Mouse (Mus musculus): ENCODE data around the gene Ctrl. TPM values are rescaled to one million over a fixed set of nuclear protein-coding genes. Genes with fewer than 3 reads are reported as not detected.

Gene Ctrl
- polyA plus RNA-seq, 1 experiment from 2014 or later = 2.8 TPM

DNA sequence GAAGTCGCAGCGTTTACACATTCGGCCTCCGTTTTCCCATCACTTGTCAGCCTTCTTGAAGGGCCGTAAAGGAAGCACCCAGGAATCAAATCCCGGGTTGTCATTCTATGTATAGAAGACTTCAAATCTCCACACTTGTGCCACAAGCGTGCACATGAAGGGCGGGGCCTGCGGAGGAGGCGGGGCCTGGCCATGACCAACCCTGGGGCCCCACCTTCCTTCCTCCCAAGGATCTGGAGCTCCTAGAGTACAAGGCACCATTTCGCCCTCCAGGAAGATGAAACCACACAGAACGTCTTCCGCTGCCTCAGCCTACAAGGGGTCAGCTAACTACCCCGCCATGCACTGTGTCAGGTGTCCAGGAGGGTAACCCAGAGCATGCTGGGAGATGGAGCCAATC, 27.4 kb upstream of the Ctrl start:
- Histone ChIP-seq H3K27ac (no peak overlapping the region), H3K4me2 (no peak overlapping the region), H3K27me3 (peaks cover 26% of the 10 kb centered on the region), H3K9ac (no peak overlapping the region), H3K36me3 (no peaks in the 10 kb centered on the region), H3K4me1 (replicated peaks) (peaks cover 10% of the 10 kb centered on the region), H3K4me3 (no peak overlapping the region), H3K9me3 (no peaks in the 10 kb centered on the region)
- ATAC-seq (ENCODE audit: low FRiP score) = no peak
- WGBS = 74% methylated on average over 14 of the region's 14 CpGs

DNA sequence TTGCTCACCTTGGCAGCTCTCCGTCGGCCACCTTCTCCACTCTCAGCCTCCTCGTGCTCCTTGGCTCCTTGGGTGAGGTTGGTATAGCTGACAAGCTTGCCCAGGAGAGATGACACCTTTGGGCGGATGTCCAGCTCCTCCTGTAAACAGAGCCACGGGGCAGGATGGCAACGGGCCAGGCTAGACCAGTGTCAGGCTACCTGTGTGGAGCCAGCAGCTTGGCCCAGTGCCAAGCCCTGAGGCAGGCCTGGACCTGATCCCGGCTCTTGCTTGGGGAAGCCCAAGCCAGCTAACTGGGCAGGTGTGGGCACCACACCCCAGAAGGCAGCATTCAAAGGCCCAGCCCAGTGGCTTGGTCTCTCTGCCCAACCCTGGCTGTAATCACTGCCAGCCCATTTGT, 25.7 kb upstream of the Ctrl start:
- Histone ChIP-seq H3K36me3 (no peaks in the 10 kb centered on the region), H3K4me2 (no peak overlapping the region), H3K4me3 (no peak overlapping the region), H3K27me3 (peaks cover 8% of the 10 kb centered on the region), H3K9me3 (no peaks in the 10 kb centered on the region), H3K4me1 (replicated peaks) (peaks cover 3% of the 10 kb centered on the region; the same call in 1 of the 2 replicates), H3K9ac (0 out of 2 replicates have a peak overlapping the region, but pooled peaks have one; percentile 19), H3K27ac (no peak overlapping the region)
- no peak for ATAC-seq (ENCODE audit: low FRiP score)
- WGBS = 91% methylated on average over 7 of the region's 7 CpGs

DNA sequence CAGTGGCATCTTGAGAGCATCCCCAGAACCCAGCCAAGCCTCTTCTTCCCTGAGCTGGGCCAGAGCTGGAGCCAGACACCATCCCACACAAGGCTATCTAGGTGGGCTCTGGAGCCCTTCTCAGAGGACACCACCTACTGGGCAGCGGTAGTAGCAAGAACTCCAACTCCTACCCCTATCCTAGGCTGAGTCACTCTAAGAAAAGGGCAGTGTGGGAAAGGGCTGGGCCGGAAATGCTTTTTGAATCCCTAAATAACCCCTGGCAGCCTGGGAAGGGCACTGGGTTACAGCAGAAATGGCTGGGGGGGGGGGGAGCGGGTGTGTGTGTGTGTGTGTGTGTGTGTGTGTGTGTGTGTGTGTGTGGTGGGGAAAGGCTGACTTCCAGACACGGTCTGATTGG, 24.2 kb upstream of the Ctrl start:
- ATAC-seq (ENCODE audit: low FRiP score) = no peak
- Histone ChIP-seq H3K36me3 (no peaks in the 10 kb centered on the region), H3K4me3 (no peak overlapping the region), H3K9ac (no peak overlapping the region), H3K9me3 (no peaks in the 10 kb centered on the region), H3K27ac (no peak overlapping the region), H3K4me2 (no peak overlapping the region), H3K27me3 (no peaks in the 10 kb centered on the region), H3K4me1 (replicated peaks) (peaks cover 3% of the 10 kb centered on the region; the same call in 1 of the 2 replicates)
- WGBS = 57% methylated on average over 3 of the region's 4 CpGs

DNA sequence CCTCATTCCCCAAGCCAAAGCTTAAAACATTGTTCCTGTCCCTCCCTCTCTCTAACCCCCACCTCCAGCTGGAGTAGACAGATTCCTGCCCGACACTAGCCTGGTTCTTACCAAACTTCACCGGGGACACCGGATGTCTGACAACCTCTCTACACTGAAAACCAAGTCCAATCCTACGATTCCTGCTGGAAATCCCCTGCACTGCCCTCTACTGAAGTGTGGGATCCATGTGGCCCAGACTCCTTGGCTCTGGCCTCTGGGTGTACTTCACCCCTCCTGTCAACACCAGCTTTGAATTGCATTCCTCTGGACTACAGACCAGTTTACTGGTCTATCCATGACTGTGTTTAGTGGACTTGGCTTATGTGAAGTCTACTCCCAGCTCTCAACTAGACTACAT, 22.9 kb upstream of the Ctrl start:
- H3K27me3 ChIP-seq = no peaks in the 10 kb centered on the region
- H3K9me3 ChIP-seq = no peaks in the 10 kb centered on the region
- H3K27ac ChIP-seq = no peak overlapping the region
- H3K4me1 ChIP-seq (replicated peaks) = peaks cover 3% of the 10 kb centered on the region; the same call in 1 of the 2 replicates
- no peak overlapping the region for H3K4me2 ChIP-seq
- no peak for ATAC-seq (ENCODE audit: low FRiP score)
- H3K9ac ChIP-seq = no peak overlapping the region
- no peaks in the 10 kb centered on the region for H3K36me3 ChIP-seq
- H3K4me3 ChIP-seq = no peak overlapping the region
- WGBS = 94% methylated on average over 4 of the region's 4 CpGs

DNA sequence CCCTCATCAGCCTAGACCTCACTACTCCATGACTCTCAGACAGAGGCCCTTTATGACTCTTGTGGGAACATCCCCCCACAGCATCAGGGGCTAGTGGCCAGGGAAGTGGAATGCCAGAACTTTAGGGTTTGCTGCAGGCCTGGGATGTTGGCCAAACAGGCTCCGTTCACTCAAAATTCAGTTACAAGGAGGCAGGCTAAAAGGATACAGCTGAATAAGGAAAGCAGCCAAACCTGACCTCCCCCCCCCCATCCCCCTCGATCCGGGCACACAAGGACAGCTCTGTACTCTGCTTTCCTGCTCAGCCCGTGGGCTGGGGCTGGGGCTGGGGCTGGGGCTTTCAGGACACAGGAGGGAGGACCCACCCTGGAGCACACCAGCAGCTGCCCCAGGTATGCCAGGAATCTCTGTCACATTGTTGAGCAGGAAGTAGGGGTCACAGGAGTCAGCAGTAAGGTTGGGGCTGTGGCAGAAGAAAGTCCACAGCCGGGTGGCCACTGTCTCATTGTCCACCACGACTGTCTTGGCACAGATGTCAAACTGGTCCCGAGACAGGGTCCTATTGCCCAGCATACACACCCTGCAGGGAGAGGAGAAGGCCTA, 17.5 kb upstream of the Ctrl start:
- Histone ChIP-seq H3K4me2 (no peak overlapping the region), H3K9ac (no peak overlapping the region), H3K27me3 (no peaks in the 10 kb centered on the region), H3K9me3 (no peaks in the 10 kb centered on the region), H3K36me3 (no peaks in the 10 kb centered on the region), H3K4me1 (replicated peaks) (peaks cover 14% of the 10 kb centered on the region), H3K4me3 (no peak overlapping the region), H3K27ac (peak overlapping the region; percentile 78)
- 47% methylated on average over 7 of the region's 7 CpGs for WGBS
- peak; percentile 74 for ATAC-seq (ENCODE audit: low FRiP score)

DNA sequence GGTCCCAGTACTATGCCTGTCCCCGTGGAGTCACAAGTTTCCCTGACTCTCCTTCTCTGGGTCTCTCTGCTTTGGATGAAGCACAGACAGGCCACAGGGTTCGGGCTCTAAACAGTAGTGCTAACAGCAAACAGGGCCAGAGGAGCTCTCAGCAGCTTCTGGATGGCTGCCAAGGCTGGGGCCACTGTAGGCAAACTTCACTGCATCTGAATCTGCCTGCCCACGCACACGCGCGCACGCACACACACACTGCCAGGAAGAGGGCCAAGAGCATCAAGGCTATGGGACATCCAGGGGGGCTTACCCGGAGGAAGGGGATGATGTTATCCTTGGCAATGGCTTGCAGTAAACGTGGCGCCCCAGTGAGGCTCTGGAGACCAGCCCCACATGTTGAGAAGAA, 15.7 kb upstream of the Ctrl start:
- H3K27ac ChIP-seq = peak overlapping the region; percentile 6; the same call in 1 of the 2 replicates
- H3K9ac ChIP-seq = no peak overlapping the region
- peak; percentile 30; the same call in 1 of the 2 replicates for ATAC-seq (ENCODE audit: low FRiP score)
- H3K4me3 ChIP-seq = no peak overlapping the region
- no peaks in the 10 kb centered on the region for H3K9me3 ChIP-seq
- 75% methylated on average over 10 of the region's 10 CpGs for WGBS
- H3K36me3 ChIP-seq = peaks cover 7% of the 10 kb centered on the region; the same call in 1 of the 2 replicates
- no peaks in the 10 kb centered on the region for H3K27me3 ChIP-seq
- peaks cover 14% of the 10 kb centered on the region for H3K4me1 ChIP-seq (replicated peaks)
- H3K4me2 ChIP-seq = no peak overlapping the region

DNA sequence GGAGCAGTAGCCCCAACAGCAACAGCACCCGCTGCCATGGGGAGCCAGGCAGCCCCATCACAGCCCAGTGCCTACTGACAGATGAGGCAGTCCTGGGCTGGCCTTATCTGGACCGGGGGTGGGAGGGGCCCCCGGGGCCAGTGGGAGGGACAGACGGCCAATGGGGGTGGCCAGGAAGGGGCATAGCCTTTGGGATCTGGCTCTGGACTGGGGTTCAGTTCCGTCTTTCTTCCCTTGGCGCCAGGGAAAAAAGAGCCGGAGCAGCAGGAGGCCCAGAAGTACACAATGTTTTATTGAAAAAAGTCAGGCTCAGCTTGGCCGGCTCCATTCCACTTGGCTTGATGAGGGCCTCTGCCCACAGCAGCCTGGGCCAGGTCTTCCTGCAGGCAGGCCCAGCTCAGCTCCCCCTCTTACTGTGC, 9.7 kb upstream of the Ctrl start, which contains the start of gene Lcat:
Gene Lcat, minus strand, starts transcription at position 62 of the 419 bp plus-strand sequence.
- H3K27ac ChIP-seq = no peak within 1 kb of the TSS
- no peaks in the 10 kb centered on the region for H3K9me3 ChIP-seq
- H3K9ac ChIP-seq = no peak within 1 kb of the TSS
- H3K4me3 ChIP-seq = no peak within 1 kb of the TSS
- peaks cover 7% of the 10 kb centered on the region; the same call in 1 of the 2 replicates for H3K36me3 ChIP-seq
- 54% methylated on average over 8 of the region's 8 CpGs for WGBS
- H3K4me2 ChIP-seq = no peak within 1 kb of the TSS
- ATAC-seq (ENCODE audit: low FRiP score) = no peak
- peaks cover 4% of the 10 kb centered on the region for H3K4me1 ChIP-seq (replicated peaks)
- no peaks in the 10 kb centered on the region for H3K27me3 ChIP-seq

DNA sequence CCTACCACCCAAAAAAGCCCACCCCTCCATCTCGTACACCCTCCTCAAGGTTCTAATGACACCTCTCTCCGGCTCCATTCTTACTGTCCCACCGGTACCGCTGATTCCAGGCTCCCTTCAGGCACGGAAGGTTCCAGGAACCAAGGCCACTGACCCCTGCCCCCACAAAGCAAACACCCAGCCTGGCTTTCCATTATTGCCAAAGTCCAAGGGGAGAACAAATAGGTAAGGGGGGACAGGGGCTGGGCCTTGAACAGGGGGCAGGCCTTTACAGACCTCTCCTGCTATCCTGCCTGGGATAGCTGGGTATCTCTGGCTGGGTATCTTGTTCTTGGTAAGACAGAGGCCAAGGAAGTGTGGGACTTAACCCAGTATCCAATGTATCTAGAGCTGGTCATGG, 8.9 kb upstream of the Ctrl start:
- WGBS = 93% methylated on average over 5 of the region's 5 CpGs
- no peak overlapping the region for H3K9ac ChIP-seq
- H3K36me3 ChIP-seq = peaks cover 7% of the 10 kb centered on the region; the same call in 1 of the 2 replicates
- no peak for ATAC-seq (ENCODE audit: low FRiP score)
- no peaks in the 10 kb centered on the region for H3K27me3 ChIP-seq
- H3K27ac ChIP-seq = no peak overlapping the region
- no peak overlapping the region for H3K4me2 ChIP-seq
- H3K4me3 ChIP-seq = no peak overlapping the region
- no peaks in the 10 kb centered on the region for H3K9me3 ChIP-seq
- H3K4me1 ChIP-seq (replicated peaks) = peaks cover 11% of the 10 kb centered on the region

DNA sequence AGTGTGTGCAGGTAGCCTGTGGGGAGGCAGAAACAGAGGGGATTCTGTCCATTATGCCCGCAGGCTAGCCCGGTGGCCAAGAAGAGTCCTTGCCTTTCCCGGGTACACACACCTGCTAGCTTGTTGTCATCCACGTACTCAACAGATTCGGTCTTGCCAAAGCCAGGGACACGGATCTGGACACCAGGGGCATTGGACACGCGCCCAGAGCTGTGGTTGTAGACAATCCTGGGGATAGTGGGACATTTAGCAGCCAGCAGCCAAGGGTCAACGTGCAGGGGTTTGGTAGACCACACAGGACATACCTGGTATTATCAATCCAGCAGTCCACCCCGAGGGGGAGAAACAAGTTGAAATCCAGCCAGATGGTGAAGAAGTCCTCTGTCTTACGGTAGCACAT, 8.4 kb upstream of the Ctrl start:
- no peak overlapping the region for H3K9ac ChIP-seq
- no peak overlapping the region for H3K4me3 ChIP-seq
- no peaks in the 10 kb centered on the region for H3K9me3 ChIP-seq
- H3K27ac ChIP-seq = no peak overlapping the region
- peaks cover 7% of the 10 kb centered on the region; the same call in 1 of the 2 replicates for H3K36me3 ChIP-seq
- peaks cover 11% of the 10 kb centered on the region for H3K4me1 ChIP-seq (replicated peaks)
- no peak overlapping the region for H3K4me2 ChIP-seq
- ATAC-seq (ENCODE audit: low FRiP score) = no peak
- 95% methylated on average over 11 of the region's 11 CpGs for WGBS
- H3K27me3 ChIP-seq = no peaks in the 10 kb centered on the region

DNA sequence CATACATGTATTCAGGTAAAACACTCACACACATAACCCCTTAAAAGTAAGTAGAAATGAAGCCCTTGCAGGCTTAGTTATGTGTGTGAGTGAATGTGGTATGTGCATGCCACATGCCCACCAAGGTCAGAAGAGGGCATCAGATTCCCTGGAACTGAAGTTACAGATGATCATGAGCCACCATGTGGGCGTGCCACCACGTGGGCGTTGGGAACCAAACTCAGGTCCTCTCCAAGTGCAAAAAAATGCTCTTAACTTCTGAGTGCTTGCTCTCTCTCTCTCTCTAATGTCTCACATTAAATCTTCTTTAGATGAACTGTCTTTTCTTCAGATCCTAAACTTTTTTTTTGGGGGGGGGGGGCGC, 4.6 kb upstream of the Ctrl start, which contains the start of gene Psmb10:
Gene Psmb10, minus strand, starts transcription at position 139 of the 364 bp plus-strand sequence.
- Histone ChIP-seq H3K9me3 (no peaks in the 10 kb centered on the region), H3K36me3 (peaks cover 6% of the 10 kb centered on the region), H3K4me2 (peak within 1 kb of the TSS; percentile 93), H3K9ac (peak within 1 kb of the TSS; percentile 93), H3K4me1 (replicated peaks) (peaks cover 20% of the 10 kb centered on the region), H3K4me3 (peak within 1 kb of the TSS; percentile 74), H3K27me3 (no peaks in the 10 kb centered on the region), H3K27ac (peak within 1 kb of the TSS; percentile 96)
- no peak for ATAC-seq (ENCODE audit: low FRiP score)
- WGBS = 37% methylated on average over 4 of the region's 4 CpGs

DNA sequence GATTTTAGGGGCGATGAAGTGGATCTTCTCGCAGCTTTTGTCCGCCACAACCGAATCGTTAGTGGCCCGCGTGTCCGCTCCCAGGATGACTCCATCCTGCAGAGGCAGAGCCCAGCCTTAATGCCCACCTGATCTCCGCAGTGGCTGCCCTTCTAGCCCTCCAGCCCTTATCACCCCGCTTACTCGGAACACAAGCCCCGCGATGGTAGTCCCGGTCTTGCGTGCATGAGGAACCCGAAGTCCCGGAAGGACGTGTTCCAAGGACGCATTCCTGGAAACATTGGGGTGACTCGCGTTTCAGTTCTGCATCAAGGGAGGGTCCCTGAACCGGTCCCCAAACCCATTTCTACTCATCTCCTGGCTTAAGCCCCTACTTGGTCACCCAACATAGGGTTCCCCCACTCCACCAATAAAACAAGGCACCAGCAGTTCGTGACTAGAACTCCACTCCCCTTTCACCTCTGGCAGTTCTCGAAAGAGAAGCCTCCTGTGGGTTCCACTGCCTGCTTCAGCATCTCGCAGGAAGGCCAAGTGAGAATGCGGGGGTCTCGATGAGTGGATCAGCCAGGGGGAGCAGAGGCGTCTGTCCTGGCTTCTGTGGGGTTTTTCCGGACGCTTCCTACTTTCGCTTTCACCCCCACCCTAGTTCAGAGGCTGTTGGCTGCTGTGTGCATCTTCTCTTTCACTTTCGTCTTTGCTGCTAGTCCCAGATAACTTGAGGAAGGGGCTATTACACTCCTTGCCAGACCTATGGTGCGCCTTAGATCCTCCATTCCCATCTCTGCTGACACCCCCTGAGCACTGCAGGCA, 4.0 kb upstream of the Ctrl start:
- H3K4me3 ChIP-seq = peak overlapping the region; percentile 74
- H3K27ac ChIP-seq = peak overlapping the region; percentile 96
- peak; percentile 55 for ATAC-seq (ENCODE audit: low FRiP score)
- WGBS = 2% methylated on average over 33 of the region's 33 CpGs
- H3K36me3 ChIP-seq = peaks cover 9% of the 10 kb centered on the region
- H3K4me1 ChIP-seq (replicated peaks) = peaks cover 18% of the 10 kb centered on the region
- H3K4me2 ChIP-seq = peak overlapping the region; percentile 93
- H3K9me3 ChIP-seq = no peaks in the 10 kb centered on the region
- no peaks in the 10 kb centered on the region for H3K27me3 ChIP-seq
- H3K9ac ChIP-seq = peak overlapping the region; percentile 93

DNA sequence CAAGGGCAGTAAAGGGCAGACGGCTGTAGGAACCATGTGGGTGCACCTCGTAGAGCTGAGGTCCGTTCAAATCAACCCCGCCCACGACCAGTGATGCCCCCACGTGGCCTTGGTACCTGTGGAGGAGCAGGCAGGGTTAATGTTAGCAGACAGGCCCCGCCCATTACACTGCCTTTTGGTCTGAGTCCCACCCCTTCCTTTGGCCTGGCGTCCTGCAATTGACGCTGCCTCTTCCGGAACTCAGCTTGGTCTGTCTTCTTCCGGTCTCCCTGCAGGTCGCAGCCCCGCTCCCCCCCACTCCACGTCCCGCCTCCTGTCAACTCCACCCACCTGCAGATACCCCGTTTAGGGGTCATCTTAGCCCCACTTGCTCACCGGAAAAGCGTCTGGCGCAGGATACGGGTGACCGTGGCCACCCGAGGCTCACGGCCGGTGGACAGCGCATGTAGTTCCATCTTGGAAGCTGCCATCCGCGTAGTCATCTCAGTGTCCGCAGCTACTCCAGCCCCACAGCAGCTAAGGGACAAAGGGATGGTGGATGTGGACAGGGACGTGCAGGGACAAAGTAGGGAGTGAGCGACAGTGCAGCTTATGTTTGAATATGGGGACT, 3.3 kb upstream of the Ctrl start:
- Histone ChIP-seq H3K36me3 (peaks cover 16% of the 10 kb centered on the region), H3K27ac (peak overlapping the region; percentile 96), H3K9me3 (no peaks in the 10 kb centered on the region), H3K4me1 (replicated peaks) (peaks cover 18% of the 10 kb centered on the region), H3K9ac (peak overlapping the region; percentile 93), H3K4me3 (peak overlapping the region; percentile 74), H3K4me2 (peak overlapping the region; percentile 93), H3K27me3 (no peaks in the 10 kb centered on the region)
- under 1% methylated on average over 30 of the region's 30 CpGs for WGBS
- peak; percentile 89 for ATAC-seq (ENCODE audit: low FRiP score)

Data from hindbrain, embryonic 13.5 days (tissue).